Mouse (Mus musculus): ENCODE measurements around the gene Mynn.

Mynn gene

DNA sequence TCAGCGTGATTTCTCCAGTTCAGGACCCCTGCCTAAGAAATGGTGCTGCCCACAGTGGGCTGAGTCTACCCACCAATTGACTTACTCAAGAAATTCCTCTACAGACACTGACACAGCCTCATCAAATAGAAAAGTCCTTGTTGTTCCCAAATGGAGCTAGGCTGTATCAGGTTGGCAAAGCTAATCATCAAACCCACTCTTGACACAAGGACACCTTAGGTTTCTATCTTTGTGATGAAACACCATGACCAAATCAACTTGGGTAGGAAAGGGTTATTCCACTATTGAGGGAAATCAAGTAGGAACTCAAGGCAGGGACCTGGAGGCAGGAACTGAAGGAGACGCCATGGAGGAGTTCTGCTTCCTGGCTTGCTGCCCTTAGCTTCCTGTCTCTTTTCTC lies 42.3 kb downstream of the Mynn start, which contains the start of gene Lrriq4:
Gene Lrriq4, plus strand, starts transcription at position 301 of the 400 bp plus-strand sequence.
- DNase-seq (ENCODE audit: low read depth, low spot score) = no peak

DNA sequence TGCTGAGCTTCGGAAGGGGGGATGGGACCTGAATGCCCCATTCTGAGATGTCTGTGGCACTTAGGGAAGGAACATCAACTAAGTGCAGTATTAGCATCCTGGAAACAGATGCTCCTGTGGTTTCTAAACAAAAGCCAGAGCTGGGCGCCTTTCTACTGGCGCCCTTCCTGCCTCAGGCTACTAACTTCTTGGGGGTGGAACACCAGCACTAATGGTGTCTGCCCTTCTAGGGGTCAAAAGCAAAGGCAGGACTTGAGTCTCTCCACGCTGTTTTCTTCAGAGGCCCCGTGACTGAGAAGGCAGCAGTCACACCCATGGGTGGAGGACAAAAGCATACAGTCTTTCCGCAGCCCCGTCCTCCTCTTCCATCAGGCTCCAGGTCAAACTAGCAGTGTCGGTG lies 44.9 kb downstream of the Mynn start:
- no peak for DNase-seq (ENCODE audit: low read depth, low spot score)

DNA sequence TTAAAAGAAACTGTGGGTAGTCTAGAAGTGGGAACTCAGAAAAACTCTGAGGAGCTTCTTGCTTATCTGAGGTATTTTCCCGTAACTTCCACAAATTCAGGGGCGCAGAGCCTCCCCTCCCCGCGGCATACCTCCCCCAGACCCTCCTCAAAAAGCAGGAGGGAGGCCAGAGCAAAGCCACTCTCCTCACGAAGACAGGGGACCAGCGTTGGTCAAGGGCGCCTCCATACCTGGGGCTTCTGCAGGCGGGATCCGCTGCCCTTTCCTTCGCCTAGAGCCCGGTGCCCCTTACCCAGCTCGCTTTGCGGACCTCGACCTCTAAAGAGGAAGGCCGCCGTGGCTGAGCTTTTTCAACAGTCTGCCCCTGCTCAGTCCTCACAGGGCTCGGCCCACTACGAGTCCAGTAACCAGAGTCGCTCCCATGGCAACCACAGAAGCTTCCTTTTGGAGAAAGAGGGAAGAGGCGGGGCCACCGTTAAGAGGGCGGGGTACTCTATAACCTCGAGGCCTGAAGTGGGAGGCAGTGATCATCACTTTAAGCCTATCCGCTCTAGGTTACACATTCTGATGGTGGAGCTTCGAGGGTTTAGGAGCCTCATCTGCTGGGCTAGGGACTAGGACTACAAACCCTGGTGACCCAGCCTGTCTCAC lies 45.7 kb downstream of the Mynn start, which contains the start of gene Lrrc34:
Gene Lrrc34, minus strand, starts transcription at position 430 of the 651 bp plus-strand sequence.
- no peak for DNase-seq (ENCODE audit: low read depth, low spot score)

DNA sequence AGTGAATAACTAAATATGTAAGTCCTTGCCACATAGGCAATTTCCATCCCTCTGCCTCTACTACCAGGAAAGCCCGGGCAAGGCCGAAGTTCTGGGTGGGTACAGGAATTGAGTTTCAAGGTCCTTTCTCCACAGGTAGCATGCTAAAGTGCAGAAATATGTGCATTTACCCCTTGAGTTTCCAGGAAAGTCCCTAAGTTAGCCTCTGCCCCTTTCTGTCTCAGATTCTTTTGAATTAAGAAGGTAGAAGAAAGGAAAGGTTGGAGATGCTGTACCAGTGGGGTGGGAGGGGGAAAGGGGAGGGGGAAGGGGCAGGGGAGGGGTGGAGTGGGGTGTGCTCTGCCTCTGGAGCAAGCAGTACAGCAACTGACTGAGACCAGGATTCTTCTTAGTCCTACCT lies 46.6 kb downstream of the Mynn start:
- DNase-seq (ENCODE audit: low read depth, low spot score) = no peak

DNA sequence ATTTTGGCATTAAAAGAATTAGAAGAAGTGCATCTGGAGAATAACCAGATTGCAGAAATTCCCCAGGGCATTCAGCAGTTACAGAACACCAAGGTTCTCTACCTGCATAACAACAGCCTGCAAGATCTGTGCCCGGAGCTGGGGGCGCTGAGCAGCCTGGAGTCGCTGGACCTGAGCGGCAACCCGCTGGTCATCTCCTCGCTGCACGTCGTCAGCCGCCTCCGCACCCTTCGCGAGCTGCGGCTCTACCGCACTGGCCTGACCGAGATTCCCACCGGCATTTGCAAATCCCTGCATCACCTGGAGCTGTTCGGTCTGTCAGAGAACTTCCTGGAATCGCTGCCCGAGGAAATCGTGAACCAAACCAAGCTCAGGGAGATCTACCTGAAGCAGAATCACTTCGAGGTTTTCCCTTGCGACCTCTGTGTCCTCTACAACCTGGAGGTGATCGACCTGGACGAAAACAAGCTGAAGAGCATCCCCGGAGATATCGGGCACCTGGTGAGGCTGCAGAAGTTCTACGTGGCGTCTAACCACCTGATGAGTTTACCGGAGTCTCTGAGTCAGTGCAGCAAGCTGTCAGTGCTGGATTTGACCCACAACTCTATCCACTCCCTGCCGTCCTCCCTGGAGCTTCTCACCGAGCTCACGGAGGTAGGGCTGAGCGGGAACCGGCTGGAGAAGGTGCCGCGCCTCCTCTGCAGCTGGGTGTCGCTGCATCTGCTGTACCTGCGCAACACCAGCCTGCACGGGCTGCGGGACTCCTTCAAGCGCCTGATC lies 48.4 kb downstream of the Mynn start:
- no peak for DNase-seq (ENCODE audit: low read depth, low spot score)

- DNase-seq (ENCODE audit: low read depth, low spot score) = no peak
Measured at GRCm38 (mm10) chr3:30655937-30656336, 54.1 kb downstream of the Mynn start.

- DNase-seq (ENCODE audit: low read depth, low spot score) = no peak
Measured at GRCm38 (mm10) chr3:30658486-30658885, 56.6 kb downstream of the Mynn start.
